Mouse (Mus musculus) liver, embryonic 14.5 days (tissue): ENCODE data around the gene Vmn2r29.
"Not testable (repeated sequence)": the region's sequence is repeated elsewhere in the genome, so short reads cannot be mapped to it uniquely, and the experiment has no call there.

Experiments
- CTCF ChIP-seq: IDR thresholded peaks from 2 replicates; pipeline ENCODE4 v1.5.1; 2016; ENCODE audit warnings: antibody characterized with exemption, low read depth, control low read depth
- EP300 ChIP-seq: IDR thresholded peaks from 2 replicates; pipeline ENCODE4 v1.6.1; 2016; ENCODE audit warnings: antibody characterized with exemption, low read depth

- TF ChIP-seq EP300, CTCF: not testable (repeated sequence)
Observed at GRCm38 (mm10) chr7:7209313-7210151, 37.6 kb downstream of the Vmn2r29 start, which contains the start of gene Zfp772.
